Mouse (Mus musculus) lung, adult 2 months (tissue): ENCODE data around the gene Per2.
A peak's percentile ranks its signal among the peaks of the same experiment; 100 is the strongest.

Source experiments
- CTCF ChIP-seq: fragments of 200-500 bp; IDR thresholded peaks from 2 replicates; pipeline ENCODE4 v1.5.1; 2011; ENCODE audit warnings: mild to moderate bottlenecking, low read length, control low read depth; ENCODE audit not compliant: insufficient read depth
- POLR2A ChIP-seq: fragments of 200-500 bp; IDR thresholded peaks from 2 replicates; pipeline ENCODE4 v1.6.1; 2011; ENCODE audit warnings: low read depth, mild to moderate bottlenecking, control low read depth, low read length, borderline replicate concordance; ENCODE audit errors: extremely low read depth

GRCm38 (mm10) chr1:91456301-91456801 is 2.8 kb downstream of the Per2 start:
- no peak for TF ChIP-seq CTCF
- peak; percentile 8; the same call in 1 of the 2 replicates for TF ChIP-seq POLR2A
